Mouse (Mus musculus): Measurements from ENCODE around the gene Edf1. TPM values are rescaled to one million over a fixed set of nuclear protein-coding genes. Genes with fewer than 3 reads are reported as not detected.
"Not testable (repeated sequence)": the region's sequence is repeated elsewhere in the genome, so short reads cannot be mapped to it uniquely, and the experiment has no call there.

The Edf1 gene
- polyA plus RNA-seq, 1 experiment from 2014 or later = 312 TPM

DNA sequence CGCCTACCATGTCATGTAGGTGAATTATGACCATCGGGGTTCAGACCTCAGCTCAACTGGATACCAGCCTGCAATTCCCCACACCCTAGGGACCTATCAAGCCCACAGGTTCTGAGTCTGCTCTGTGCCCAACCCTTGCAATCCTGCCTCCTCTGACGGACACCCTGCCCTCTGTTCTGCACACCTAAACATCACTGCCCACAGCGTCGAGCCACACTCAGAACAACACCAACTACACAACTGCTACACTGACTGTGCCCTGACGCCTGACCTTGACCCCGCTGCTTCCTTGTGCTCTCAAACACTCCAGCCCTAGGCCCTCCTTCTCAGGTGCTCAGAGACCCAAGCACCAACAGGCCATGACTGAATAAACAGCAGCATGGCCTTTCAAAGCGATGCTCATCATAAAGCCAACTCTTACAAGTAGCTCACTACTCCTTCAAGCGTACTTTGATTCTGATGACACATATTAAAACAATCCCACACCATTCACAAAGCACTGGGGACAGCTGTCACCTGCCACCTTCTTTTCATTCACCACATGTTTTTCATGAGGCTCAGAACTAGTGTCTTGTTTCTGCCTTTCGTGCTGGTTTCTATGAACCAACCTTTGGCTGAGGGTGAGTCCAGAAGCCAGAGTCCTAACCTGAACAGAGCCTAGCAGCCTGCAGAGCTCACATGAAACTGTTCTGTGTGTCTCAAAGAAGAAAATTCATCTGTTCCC, 15.8 kb upstream of the Edf1 start:
- H3K4me3 ChIP-seq (ENCODE audit: low read depth, low read length) = no peak overlapping the region
- no peaks in the 10 kb centered on the region for H3K27me3 ChIP-seq (replicated peaks; ENCODE audit: control insufficient read depth, insufficient read depth, low read length)
- DNase-seq (ENCODE audit: low spot score) (no peak), ATAC-seq (ENCODE audit: low read depth) (no peak)
- WGBS = 82% methylated on average over 9 of the region's 10 CpGs
- H3K4me1 ChIP-seq (ENCODE audit: control insufficient read depth, insufficient read depth, low read length) = peaks cover 4% of the 10 kb centered on the region; the same call in 1 of the 2 replicates
- no peaks in the 10 kb centered on the region for H3K9me3 ChIP-seq (ENCODE audit: control insufficient read depth, low read length)
- peaks cover 25% of the 10 kb centered on the region for H3K36me3 ChIP-seq (ENCODE audit: control insufficient read depth, insufficient read depth, low read length)
- H3K4me2 ChIP-seq (ENCODE audit: low read depth, low read length) = no peak overlapping the region
- no peak overlapping the region for H3K27ac ChIP-seq (replicated peaks; ENCODE audit: low read depth, low read length)
- no peak overlapping the region for H3K9ac ChIP-seq (ENCODE audit: low read depth, low read length)

DNA sequence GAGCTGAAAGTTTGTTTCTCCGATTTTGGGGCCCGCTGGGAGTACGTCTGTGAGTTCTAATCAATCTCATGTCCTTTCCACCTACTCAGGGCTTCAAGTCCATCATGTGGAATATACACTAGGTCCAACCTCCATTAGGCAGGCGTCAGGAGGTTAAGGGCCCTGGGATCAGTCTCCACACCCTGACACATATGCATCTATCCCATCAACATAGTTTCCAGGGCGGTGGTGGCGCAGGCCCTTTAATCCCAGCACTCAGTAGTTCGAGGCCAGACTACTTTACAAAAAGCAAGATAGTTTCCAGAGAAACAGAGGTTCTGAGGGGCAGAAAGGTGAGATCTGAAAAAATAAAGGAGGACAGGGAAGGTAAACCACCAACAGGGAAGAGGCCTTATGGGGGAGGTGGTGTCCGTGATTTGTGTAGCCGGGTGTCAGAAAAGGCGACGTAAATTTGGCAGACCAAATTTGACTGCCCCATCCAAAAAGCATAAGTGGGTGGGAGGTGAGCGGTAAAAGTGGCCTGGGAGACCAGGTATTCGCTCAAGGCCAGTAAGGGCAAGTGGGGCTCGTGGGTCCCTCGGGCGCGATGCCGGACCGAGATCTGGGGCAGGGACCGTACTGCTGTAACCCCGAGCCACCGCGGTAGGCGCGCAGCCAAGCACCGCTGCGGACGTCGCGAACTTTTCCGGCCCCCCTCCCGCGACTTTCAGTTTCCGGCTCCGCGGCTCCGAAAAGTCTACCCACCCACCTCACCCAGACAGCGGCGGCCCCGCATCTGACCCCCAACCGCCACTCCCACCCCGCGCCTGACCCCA, 11.4 kb upstream of the Edf1 start:
- H3K9me3 ChIP-seq (ENCODE audit: control insufficient read depth, low read length) = no peaks in the 10 kb centered on the region
- H3K4me1 ChIP-seq (ENCODE audit: control insufficient read depth, insufficient read depth, low read length) = peaks cover 4% of the 10 kb centered on the region; the same call in 1 of the 2 replicates
- no peaks in the 10 kb centered on the region for H3K36me3 ChIP-seq (ENCODE audit: control insufficient read depth, insufficient read depth, low read length)
- WGBS = 14% methylated on average over 24 of the region's 43 CpGs
- peak overlapping the region; percentile 74 for H3K9ac ChIP-seq (ENCODE audit: low read depth, low read length)
- peak overlapping the region; percentile 75 for H3K27ac ChIP-seq (replicated peaks; ENCODE audit: low read depth, low read length)
- peak overlapping the region; percentile 81 for H3K4me2 ChIP-seq (ENCODE audit: low read depth, low read length)
- H3K27me3 ChIP-seq (replicated peaks; ENCODE audit: control insufficient read depth, insufficient read depth, low read length) = no peaks in the 10 kb centered on the region
- peak overlapping the region; percentile 58 for H3K4me3 ChIP-seq (ENCODE audit: low read depth, low read length)
- peak; percentile 69 for ATAC-seq (ENCODE audit: low read depth)
- DNase-seq (ENCODE audit: low spot score) = no peak

DNA sequence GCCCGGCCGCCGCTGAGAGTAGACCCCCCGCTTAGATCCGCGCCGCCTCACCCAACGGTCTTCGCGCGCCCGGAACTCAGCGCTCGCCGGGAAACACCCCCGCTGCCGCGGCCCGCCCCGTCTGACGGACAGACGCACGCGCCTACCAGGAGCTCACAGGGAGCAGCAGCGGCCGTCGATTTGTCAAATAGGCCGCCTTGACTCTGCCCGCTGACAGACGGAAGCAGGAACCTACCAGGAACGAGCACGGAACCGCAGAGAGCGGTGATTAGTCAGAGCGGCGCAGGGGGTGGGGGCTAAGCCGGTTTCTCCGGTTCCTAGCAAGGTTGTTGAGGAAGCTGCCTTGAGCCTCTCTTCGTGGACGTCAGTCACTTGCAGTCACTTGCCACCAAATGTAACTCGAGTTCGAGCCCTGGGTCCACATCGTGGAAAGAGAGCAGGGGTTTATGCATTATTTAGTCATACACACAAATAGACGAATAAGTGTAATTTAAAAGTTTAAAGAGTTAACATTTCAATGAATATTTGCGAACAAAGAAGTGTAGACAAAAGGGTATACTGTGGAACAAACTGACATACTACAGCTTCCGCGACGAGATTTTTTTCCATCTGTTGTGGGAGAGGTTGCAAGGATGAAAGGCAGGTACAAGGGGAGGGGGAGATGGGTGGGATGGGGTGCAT, 10.7 kb upstream of the Edf1 start, which contains the start of gene Traf2:
TSS of gene Traf2 (minus strand) at position 130 of the 681 bp plus-strand sequence.
- Histone ChIP-seq H3K4me1 (ENCODE audit: control insufficient read depth, insufficient read depth, low read length) (peaks cover 4% of the 10 kb centered on the region; the same call in 1 of the 2 replicates), H3K27me3 (replicated peaks; ENCODE audit: control insufficient read depth, insufficient read depth, low read length) (no peaks in the 10 kb centered on the region), H3K9ac (ENCODE audit: low read depth, low read length) (peak within 1 kb of the TSS; percentile 74), H3K36me3 (ENCODE audit: control insufficient read depth, insufficient read depth, low read length) (no peaks in the 10 kb centered on the region), H3K9me3 (ENCODE audit: control insufficient read depth, low read length) (no peaks in the 10 kb centered on the region), H3K27ac (replicated peaks; ENCODE audit: low read depth, low read length) (peak within 1 kb of the TSS; percentile 75), H3K4me2 (ENCODE audit: low read depth, low read length) (peak within 1 kb of the TSS; percentile 81), H3K4me3 (ENCODE audit: low read depth, low read length) (peak within 1 kb of the TSS; percentile 58)
- ATAC-seq (ENCODE audit: low read depth) (peak; percentile 100), DNase-seq (ENCODE audit: low spot score) (peak; percentile 100)
- WGBS = 5% methylated on average over 27 of the region's 48 CpGs

DNA sequence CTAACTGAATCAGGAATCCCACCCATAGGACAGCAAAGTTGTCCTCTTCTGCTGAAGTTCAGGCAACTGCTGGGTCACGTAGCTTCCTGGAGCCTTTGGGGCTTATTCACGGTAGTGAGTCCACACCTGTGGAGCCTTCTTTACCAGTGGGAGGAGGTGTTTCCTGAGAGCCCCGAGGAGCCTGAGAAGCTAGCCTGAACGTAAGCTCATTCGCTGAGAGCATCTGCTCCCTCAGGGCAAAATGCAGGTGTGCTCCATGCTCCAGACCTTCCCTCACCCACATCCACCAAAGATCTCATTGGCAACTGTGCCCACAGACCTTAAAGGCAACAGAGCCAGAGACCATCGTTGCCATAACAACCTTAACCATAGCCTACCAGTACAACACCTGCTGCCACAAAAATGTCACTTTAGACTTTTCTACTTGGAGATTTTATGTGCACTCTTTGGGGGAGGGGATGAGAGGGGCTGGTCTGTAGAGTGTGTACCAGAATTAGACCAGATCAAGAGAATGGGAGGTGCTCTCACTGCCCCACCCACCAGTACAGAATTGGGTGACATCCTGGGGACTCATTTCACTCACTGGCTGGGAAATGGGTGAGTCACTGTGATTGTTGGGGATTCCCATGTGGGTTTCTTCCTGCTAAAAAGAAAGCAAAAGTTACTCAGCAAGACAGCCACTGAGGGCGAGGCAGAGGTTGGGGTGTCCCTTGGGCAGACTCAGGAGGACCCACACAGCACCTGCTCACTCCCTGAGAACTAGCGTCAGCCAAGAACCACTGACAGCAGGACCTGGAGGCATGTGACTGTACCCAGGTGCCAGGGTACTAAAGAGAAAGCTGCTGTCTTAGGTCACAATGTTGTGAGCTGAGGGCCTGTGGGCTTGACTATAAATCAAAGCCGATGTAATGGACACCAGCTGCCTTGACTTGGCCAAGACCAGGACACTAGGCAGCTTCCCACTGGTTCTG, 8.3 kb upstream of the Edf1 start:
- no peaks in the 10 kb centered on the region for H3K36me3 ChIP-seq (ENCODE audit: control insufficient read depth, insufficient read depth, low read length)
- WGBS = 68% methylated on average over 9 of the region's 9 CpGs
- no peaks in the 10 kb centered on the region for H3K27me3 ChIP-seq (replicated peaks; ENCODE audit: control insufficient read depth, insufficient read depth, low read length)
- H3K4me1 ChIP-seq (ENCODE audit: control insufficient read depth, insufficient read depth, low read length) = peaks cover 4% of the 10 kb centered on the region; the same call in 1 of the 2 replicates
- DNase-seq (ENCODE audit: low spot score) (no peak), ATAC-seq (ENCODE audit: low read depth) (no peak)
- H3K27ac ChIP-seq (replicated peaks; ENCODE audit: low read depth, low read length) = no peak overlapping the region
- H3K9ac ChIP-seq (ENCODE audit: low read depth, low read length) = no peak overlapping the region
- H3K4me3 ChIP-seq (ENCODE audit: low read depth, low read length) = no peak overlapping the region
- no peak overlapping the region for H3K4me2 ChIP-seq (ENCODE audit: low read depth, low read length)
- H3K9me3 ChIP-seq (ENCODE audit: control insufficient read depth, low read length) = no peaks in the 10 kb centered on the region

DNA sequence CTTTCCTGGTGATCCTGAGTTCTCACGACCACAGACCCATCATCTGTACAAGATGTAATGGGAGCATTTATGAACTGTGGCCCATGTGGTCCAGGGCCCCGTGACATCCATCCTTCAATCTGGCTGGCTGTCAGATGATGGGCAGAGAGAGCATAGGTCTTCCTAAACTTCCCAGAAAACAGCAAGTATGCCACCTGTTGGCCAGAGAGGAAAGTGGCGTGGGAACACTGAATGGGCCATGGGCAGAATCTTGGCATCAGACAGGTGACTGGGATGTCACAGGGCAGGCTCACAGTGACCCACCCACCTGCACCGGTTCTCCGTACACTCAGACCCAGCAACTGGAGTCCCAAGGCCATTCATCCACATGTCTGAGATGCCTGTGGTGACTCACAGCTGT, 6.5 kb upstream of the Edf1 start:
- Histone ChIP-seq H3K9me3 (ENCODE audit: control insufficient read depth, low read length) (no peaks in the 10 kb centered on the region), H3K27ac (replicated peaks; ENCODE audit: low read depth, low read length) (no peak overlapping the region), H3K4me1 (ENCODE audit: control insufficient read depth, insufficient read depth, low read length) (no peaks in the 10 kb centered on the region), H3K36me3 (ENCODE audit: control insufficient read depth, insufficient read depth, low read length) (no peaks in the 10 kb centered on the region), H3K27me3 (replicated peaks; ENCODE audit: control insufficient read depth, insufficient read depth, low read length) (no peaks in the 10 kb centered on the region), H3K4me2 (ENCODE audit: low read depth, low read length) (no peak overlapping the region), H3K4me3 (ENCODE audit: low read depth, low read length) (no peak overlapping the region), H3K9ac (ENCODE audit: low read depth, low read length) (no peak overlapping the region)
- DNase-seq (ENCODE audit: low spot score) (peak; percentile 22), ATAC-seq (ENCODE audit: low read depth) (no peak)
- 22% methylated on average over 5 of the region's 5 CpGs for WGBS

DNA sequence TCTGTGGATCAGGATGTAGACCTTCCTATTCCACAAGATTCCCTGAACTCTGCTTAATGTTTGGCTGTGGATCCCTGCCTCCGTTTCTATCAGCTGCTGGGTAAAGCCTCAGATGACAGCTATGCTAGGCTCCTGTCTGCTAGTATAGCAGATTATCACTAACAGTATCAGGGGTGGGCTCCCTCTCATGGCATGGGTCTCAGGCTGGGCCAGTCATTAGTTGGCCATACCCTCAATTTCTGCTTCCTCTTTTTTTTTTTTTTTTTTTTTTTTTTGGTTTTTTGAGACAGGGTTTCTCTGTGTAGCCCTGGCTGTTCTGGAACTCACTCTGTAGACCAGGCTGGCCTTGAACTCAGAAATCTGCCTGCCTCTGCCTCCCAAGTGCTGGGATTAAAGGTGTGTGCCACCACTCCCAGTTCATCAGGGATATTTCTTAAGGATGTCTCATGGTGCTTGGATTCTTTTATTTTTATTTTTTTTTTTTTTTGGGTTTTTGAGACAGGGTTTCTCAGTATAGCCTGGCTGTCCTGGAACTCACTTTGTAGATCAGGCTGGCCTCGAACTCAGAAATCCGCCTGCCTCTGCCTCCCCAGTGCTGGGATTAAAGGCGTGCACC, 4.4 kb upstream of the Edf1 start:
- not testable (repeated sequence) for DNase-seq (ENCODE audit: low spot score); H3K4me3 ChIP-seq (ENCODE audit: low read depth, low read length); H3K36me3 ChIP-seq (ENCODE audit: control insufficient read depth, insufficient read depth, low read length); H3K27ac ChIP-seq (replicated peaks; ENCODE audit: low read depth, low read length); H3K4me2 ChIP-seq (ENCODE audit: low read depth, low read length); ATAC-seq (ENCODE audit: low read depth); H3K9me3 ChIP-seq (ENCODE audit: control insufficient read depth, low read length); H3K4me1 ChIP-seq (ENCODE audit: control insufficient read depth, insufficient read depth, low read length); H3K27me3 ChIP-seq (replicated peaks; ENCODE audit: control insufficient read depth, insufficient read depth, low read length); H3K9ac ChIP-seq (ENCODE audit: low read depth, low read length)
- WGBS = 87% methylated on average over 4 of the region's 4 CpGs

DNA sequence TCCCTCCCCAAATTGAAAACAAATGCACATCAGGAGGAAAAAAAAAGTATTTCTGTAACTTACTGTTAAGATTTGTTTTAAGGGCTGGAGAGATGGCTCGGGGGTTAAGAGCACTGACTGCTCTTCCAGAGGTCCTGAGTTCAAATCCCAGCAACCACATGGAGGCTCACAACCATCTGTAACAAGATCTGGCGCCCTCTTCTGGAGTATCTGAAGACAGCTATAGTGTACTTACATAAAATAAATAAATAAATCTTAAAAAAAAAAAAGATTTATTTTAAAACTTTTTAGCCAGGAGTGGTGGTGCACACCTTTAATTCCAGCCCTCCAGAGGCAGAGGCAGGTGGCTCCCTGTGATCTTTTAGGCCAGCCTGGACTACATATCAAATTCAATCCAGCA, 2.2 kb upstream of the Edf1 start:
- H3K9me3 ChIP-seq (ENCODE audit: control insufficient read depth, low read length) = not testable (repeated sequence)

More for the DNA sequence above, 2.2 kb upstream of the Edf1 start:
- H3K4me2 ChIP-seq (ENCODE audit: low read depth, low read length); ATAC-seq (ENCODE audit: low read depth); DNase-seq (ENCODE audit: low spot score); H3K27me3 ChIP-seq (replicated peaks; ENCODE audit: control insufficient read depth, insufficient read depth, low read length); H3K4me3 ChIP-seq (ENCODE audit: low read depth, low read length); H3K9ac ChIP-seq (ENCODE audit: low read depth, low read length); H3K27ac ChIP-seq (replicated peaks; ENCODE audit: low read depth, low read length): not testable (repeated sequence)
- H3K4me1 ChIP-seq (ENCODE audit: control insufficient read depth, insufficient read depth, low read length) = peaks cover 13% of the 10 kb centered on the region
- H3K36me3 ChIP-seq (ENCODE audit: control insufficient read depth, insufficient read depth, low read length) = peaks cover 13% of the 10 kb centered on the region
- WGBS = 47% methylated on average over 2 of the region's 2 CpGs

All from embryonic facial prominence, embryonic 14.5 days (tissue).